Mouse (Mus musculus): ENCODE results near the gene Ifnl3.
"Not testable (repeated sequence)": the region's sequence is repeated elsewhere in the genome, so short reads cannot be mapped to it uniquely, and the experiment has no call there.

Ifnl3 gene

DNA sequence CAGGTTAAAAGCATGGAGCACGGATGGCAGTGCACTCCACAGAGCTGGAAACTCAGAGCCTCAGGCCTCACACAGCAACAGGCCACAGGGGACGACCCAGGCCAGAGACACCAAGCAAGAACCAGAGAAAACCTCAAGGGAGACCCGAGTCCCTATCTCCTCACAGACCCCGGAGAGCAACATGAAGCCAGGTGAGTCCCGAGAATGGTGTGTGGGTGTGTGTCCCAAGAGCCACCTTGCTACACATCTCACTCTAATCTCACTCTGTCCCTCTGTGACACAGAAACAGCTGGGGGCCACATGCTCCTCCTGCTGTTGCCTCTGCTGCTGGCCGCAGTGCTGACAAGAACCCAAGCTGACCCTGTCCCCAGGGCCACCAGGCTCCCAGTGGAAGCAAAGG is at the start of gene Ifnl3:
Gene Ifnl3, plus strand, starts transcription at position 301 of the 400 bp plus-strand sequence.
- not testable (repeated sequence) for DNase-seq (ENCODE audit: extremely low spot score, low read depth, low spot score)

DNA sequence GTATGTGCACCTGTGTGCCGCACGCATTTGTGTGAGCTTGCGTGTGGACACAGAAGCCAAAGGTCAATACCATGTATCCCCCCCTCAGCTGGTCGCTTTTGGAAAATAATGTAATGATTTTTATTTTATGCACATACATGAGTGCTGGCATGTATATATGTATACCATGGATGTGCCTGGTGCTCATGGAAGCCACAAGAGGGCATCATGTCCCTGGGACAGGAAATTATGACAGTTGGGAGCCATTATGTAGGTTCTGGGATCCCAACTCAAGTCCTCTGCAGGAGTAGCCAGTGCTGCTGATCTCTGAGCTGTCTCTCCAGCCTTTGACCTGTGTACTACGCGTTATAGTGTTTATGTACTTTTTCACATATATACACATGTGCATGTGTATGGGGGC is 46.4 kb upstream of the Ifnl3 start:
- no peak for DNase-seq (ENCODE audit: extremely low spot score, low read depth, low spot score)

DNA sequence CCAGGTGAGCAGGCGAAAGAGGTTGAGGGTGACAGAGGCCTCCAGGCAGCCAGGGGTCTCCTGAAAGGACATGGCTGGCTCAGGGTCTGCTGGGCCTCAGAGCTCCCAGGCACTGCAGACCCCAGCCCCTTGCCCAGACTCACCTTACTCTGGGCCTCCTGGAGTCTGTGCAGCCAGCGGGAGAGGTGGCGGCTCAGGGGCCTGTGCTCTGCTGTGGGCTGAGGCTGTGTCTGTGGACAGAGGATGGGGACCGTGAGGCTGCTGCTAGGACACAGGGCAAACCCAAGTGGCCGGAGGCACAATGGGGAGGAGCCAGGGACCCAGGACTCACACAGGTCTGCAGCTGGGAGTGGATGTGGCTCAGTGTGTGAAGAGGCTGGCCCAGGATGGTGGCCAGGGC is 45.3 kb upstream of the Ifnl3 start:
- DNase-seq (ENCODE audit: extremely low spot score, low read depth, low spot score): no peak

DNA sequence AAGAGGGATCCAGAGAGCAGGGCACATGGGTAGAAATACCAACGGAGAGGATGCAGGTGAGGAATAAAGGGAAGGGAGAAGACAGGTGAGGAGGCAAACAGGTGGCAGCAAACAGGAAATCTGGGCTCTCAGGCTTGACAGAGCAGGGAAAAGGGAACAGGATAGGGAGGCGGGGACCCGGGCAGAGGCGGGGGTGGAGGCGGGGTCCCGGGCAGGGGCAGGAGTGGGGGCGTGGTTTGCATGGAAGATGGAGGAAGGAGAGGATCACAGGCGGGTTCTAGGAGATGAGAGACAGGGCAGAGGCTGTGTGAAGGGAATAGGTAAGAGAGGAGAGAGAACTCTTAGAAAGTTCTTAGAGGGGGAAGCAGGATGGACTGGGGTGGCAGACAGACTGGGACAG is 43.8 kb upstream of the Ifnl3 start:
- DNase-seq (ENCODE audit: extremely low spot score, low read depth, low spot score): no peak

DNA sequence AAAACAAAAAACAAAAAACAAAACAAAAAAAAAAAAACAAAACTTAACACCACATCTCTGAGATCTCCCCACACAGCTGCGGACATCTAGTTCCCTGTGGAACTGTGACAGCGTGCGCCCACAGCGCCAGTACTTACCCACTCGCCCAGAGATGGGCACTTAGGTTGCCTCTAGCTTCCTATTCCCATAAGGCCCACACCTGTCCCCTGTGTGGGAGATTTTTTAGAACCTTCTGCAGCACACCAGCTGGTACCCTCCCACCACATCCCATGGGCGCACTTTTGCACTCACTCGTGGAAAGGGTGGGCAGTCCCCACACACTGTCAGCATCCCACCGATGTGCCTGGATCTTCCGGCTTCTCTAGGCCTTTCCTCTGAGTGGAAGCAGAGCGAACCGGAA is 39.8 kb upstream of the Ifnl3 start:
- DNase-seq (ENCODE audit: extremely low spot score, low read depth, low spot score): no peak

DNA sequence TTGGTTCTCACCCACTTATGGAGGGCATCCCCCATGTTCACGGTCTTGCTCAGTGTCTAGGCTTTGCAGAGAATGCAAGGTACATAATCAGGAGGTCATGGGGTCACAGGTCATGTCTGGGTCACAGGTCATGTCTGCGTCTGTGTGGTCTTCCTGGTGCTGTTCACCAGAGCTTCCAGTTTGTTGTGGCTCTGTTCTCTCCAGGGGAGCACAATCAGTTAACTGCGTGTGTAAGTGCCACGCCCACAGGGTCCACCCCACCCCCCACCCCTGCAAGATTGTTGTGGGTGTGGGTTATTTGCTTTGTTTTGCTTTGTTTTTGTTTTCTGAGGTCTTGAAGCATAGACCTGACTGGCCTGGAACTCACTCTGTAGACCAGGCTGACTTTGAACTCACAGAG is 38.4 kb upstream of the Ifnl3 start:
- DNase-seq (ENCODE audit: extremely low spot score, low read depth, low spot score): no peak

DNA sequence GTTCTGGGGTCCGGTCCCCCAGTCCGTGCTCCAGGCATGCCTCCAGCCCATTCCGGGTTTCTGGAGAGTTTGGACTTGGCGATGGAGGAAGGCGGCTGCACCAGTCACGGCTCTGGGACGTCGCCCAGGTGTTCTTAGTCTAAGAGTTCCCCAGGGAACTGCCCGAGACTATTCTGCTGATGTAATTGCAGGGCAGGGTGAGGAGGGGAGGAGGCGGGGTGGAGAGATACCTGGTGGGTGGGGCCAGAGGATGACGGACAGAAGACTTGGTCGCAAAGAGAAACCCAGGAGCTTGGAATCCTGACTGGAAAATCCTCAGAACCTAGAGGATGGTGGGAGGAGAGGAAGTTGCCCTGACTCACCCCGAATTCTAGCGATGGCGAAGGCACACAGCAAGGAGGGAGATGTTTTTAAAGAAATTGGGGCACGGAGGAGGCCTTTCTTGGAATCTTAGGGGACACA is 34.6 kb upstream of the Ifnl3 start:
- DNase-seq (ENCODE audit: extremely low spot score, low read depth, low spot score): no peak

DNA sequence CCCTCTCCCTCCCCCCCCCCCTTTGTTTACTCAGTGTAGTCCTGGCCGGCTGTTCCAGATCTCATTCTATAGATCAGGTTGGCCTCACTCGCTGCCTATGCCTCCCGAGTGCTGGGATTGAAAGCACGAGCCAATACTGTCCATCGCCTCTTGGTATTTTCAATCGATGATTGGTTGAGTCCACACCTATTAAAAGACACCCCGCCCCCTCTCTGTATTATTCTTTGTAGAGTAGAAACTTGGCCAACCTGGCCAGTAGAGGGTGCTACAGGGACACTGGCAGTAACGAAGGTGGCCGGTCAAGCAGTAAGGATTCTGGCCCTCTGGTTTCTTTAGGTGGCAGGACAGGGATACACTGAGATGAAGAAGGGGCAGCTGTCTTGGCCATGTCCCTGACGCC is 32.2 kb upstream of the Ifnl3 start:
- DNase-seq (ENCODE audit: extremely low spot score, low read depth, low spot score): peak; percentile 44

DNA sequence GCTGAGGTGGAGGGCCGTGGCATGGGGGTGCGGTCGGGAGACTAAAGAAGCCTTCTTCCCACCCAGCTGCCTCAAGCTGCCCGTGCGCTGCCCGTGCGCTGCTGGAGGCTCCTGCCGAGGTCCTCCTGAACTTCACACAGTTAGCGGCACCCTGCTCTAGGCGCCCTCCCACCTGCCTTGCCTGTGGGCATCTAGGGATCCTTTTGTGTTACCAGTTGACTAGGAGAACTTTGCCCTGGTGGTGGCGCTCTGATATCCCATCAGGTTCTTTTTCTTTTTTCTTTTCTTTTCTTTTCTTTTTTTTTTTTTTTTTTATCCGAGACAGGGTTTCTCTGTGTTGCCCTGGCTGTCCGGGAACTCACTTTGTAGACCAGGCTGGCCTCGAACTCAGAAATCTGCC is 31.7 kb upstream of the Ifnl3 start:
- DNase-seq (ENCODE audit: extremely low spot score, low read depth, low spot score): no peak

DNA sequence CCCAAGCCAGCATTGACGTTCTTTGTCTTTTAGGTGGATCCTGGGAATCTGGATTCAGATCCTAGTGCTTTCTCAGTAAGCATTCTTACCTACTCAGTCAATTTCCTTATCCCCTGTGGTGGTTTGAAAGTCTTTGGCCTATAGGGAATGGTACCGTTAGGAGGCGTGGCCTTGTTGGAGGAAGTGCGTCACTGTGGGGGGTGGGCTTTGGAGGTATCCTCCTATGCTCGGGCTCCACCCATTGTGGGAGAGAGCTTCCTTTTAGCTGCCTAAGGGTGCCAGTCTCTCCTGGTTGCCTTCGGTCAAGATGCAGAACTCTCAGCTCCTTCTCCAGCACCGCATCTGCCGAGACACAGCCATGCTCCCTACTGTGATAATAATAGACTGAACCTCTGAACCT is 30.3 kb upstream of the Ifnl3 start:
- no peak for DNase-seq (ENCODE audit: extremely low spot score, low read depth, low spot score)

DNA sequence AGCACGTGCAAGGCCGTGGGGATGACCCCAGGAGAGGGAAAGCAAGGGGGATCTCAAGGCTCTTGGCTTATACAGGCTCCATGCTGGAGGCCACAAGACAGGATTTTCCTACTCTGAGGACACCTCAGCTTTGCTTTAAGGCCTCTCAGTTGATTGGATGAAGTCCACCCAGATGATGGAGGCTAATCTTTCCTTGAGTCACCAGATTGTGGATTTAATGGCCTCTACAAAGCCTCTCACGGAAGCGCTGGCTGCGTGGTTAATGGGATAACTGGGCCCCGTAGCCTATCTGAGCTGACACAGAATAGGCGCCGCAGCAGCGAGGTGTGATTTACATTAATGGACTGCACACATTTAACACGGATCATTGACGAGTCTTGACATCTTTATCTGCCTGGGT is 27.2 kb upstream of the Ifnl3 start:
- no peak for DNase-seq (ENCODE audit: extremely low spot score, low read depth, low spot score)

DNA sequence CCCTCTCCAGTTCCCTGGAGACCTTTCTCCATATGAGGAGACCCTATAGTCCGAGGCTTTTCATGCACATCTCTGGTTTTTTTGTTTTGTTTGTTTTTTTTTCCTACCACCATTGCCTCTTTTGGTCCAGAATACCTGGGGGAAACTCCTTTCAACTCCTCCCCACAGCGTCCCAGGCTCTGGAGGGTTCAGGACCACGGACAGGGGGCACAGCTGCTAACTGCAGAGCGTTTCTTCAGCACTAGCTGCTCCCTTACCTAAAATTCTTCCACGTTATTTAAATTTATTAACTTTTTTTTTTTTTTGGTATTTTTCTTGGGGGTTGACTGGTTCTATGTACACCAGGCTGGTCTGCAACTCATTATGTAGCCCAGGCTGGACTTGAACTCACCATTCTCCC is 17.1 kb upstream of the Ifnl3 start:
- no peak for DNase-seq (ENCODE audit: extremely low spot score, low read depth, low spot score)

DNA sequence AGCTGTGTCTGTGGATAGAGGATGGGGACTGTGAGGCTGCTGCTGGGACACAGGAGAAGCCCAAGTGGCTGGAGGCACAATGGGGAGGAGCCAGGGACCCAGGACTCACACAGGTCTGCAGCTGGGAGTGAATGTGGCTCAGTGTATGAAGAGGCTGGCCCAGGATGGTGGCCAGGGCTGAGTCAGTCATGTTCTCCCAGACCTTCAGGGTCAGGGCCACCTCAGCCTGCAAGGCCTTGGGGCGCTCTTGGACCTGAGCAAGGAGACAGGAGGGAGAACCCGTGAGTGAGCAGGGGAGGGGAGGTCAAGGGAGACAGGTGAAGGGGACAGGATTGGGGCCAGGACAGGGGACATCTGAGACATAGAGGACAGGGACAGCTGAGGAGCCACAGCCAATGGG is 13.5 kb upstream of the Ifnl3 start:
- DNase-seq (ENCODE audit: extremely low spot score, low read depth, low spot score): not testable (repeated sequence)

DNA sequence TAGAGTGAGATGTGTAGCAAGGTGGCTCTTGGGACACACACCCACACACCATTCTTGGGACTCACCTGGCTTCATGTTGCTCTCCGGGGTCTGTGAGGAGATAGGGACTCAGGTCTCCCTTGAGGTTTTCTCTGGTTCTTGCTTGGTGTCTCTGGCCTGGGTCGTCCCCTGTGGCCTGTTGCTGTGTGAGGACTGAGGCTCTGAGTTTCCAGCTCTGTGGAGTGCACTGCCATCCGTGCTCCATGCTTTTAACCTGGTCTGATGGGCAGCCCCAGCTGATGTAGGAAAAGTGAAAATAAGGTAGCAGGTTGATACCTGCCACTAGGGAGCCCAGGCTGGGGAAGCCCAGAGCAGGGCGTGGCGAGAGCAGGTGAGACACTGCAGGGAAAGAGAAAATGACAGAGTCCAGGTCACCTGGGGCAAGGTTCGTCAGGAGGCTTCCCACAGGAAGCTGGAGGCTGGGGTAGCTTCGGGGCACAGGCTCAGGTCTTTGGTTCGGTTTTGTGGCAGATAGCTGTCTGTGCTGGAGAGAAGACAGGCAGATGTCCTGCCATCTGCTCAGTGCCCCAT is 12.1 kb upstream of the Ifnl3 start, which contains the start of gene Ifnl2:
Gene Ifnl2, minus strand, starts transcription at position 51 of the 570 bp plus-strand sequence.
- DNase-seq (ENCODE audit: extremely low spot score, low read depth, low spot score): not testable (repeated sequence)

DNA sequence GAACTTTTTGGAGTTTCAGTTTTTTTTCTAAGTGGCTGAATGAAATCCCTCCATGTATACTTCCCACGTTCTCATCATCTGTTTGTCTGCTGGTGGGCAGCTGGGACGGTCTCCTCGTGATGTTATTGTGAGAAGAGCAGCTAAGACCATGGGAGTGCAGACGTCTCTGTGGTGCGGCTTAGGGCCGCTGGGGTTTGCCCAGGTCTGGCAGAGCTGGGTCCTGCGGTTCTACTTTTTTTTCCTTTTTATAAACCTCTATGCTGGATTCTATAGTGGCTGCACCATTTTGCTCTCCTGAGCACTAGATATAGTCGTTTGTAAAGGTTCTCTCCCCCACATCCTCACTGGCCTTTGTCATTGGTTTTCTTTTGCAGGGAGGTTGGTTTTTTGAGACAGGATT is 11.2 kb upstream of the Ifnl3 start:
- DNase-seq (ENCODE audit: extremely low spot score, low read depth, low spot score): no peak

DNA sequence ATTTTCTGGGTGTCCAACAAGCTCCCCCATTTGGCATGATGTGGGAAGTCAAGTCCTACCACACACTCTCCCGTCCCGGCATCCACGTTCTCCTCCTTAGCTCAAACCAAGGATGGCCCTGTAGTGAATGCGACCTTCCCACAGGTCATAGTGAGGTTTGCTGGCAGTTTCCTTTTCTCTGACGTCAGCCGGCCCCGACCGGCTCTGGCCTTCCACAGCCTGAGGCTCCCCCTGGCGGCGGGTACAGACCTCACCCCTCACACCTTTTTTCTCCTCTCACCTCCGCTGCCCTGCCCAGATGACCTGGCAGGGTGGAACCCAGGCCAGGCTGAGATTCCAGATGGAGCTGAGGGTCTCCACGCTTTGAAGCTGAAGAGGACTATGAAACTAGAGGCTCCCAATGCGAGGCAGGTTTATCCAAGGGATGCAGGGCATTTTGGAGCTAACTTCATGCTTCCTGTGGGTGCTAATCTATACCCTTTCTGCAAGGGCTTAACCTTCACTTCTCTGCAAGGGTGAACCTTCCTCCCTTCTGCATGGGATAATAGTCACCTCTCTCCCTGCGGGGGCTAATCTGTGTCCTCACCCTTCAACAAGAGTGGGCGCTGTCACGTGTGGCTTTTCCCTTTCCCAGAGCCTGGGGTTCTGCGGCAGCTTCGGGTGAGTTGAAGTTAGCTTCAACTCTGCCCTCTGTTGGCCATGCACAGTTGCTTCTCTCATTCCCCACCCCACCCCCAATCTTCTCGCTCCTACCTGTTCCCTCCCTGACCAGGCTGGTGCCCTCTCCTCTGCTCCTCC is 5.5 kb downstream of the Ifnl3 start:
- DNase-seq (ENCODE audit: extremely low spot score, low read depth, low spot score): peak; percentile 35

DNA sequence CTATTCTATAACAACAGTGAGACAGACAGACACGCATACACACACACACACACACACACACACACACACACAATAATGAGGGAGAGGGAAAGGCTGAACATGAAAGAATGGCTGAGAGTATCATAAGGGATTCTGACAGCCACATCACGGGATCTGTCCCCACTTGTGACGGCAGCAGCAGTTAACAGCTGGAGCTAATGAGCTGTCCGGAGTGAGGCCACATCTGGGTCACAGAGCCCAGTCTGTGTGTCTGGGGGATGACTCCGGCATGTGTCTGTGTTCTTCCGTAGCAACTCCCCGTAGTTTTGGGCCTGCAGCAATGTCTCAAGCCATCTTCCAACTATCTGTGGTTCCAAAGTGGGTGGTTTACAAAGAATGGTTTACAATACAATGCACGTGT is 9.4 kb downstream of the Ifnl3 start:
- DNase-seq (ENCODE audit: extremely low spot score, low read depth, low spot score): no peak

DNA sequence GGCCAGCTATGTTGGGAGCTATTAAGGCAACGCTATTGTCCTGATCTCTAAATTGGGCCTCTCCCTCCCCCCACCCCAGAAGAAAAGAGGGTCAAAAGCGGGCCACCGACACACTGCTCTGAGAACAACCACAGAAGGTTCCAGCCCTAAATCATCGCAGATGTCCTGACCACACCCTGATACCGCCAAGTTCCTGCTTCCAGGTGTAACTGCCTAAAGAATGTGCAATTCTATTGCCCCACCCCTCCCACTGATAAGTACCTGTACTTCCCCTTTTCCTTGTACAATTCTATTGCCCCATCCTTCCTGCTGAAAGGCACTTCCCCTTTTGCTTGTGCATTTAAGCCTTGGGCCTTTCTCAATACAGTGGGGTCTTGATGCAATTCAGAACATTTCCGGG is 16.2 kb downstream of the Ifnl3 start:
- DNase-seq (ENCODE audit: extremely low spot score, low read depth, low spot score): not testable (repeated sequence)

DNA sequence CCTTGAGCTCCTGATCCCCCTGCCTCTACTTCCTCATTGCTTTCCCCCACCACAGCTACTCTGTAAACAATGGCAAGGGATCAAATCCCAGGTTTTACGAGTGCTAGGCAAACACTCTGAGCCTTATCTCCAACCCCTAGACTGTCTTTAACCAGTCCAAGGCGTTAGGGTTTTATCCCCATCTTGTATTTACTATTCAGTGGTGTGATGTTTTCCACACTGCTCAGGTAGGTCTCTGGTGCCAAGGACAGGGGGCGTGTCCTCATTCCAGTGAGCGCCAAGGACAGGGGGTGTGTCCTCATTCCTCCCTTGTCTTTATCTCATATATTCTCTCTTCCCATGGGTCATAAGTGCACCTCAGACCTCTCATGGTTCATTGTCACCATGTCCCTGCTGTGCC is 17.9 kb downstream of the Ifnl3 start, which contains the start of gene Sycn:
Gene Sycn, plus strand, starts transcription at position 360 of the 400 bp plus-strand sequence.
- no peak for DNase-seq (ENCODE audit: extremely low spot score, low read depth, low spot score)

DNA sequence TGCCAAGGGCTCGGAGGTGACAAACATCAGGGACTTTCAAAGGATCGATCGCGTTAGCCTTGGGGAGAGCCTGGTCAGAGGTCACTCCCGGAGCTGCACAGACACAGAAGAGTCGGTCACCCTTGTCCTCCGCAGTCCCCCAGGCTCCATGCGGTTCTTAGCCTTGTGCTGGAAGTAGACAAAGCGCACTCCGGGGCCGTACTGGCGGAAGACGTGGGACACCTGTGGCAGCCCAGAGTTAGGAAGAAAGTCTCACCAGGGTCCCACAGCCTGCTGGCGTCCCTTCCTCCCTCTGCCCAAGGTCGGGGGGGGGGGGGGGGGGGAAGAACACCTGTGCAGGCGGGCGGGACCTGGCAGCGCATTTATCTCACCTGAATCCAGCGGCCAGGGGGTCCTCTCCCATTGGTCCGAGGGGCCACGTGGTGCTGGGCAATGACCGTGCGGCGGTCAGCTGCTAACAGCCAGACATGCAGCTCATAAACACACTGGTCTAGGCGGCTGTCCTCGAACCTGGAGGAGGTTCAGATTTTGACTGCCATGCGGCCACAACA is 21.5 kb downstream of the Ifnl3 start:
- DNase-seq (ENCODE audit: extremely low spot score, low read depth, low spot score): no peak

DNA sequence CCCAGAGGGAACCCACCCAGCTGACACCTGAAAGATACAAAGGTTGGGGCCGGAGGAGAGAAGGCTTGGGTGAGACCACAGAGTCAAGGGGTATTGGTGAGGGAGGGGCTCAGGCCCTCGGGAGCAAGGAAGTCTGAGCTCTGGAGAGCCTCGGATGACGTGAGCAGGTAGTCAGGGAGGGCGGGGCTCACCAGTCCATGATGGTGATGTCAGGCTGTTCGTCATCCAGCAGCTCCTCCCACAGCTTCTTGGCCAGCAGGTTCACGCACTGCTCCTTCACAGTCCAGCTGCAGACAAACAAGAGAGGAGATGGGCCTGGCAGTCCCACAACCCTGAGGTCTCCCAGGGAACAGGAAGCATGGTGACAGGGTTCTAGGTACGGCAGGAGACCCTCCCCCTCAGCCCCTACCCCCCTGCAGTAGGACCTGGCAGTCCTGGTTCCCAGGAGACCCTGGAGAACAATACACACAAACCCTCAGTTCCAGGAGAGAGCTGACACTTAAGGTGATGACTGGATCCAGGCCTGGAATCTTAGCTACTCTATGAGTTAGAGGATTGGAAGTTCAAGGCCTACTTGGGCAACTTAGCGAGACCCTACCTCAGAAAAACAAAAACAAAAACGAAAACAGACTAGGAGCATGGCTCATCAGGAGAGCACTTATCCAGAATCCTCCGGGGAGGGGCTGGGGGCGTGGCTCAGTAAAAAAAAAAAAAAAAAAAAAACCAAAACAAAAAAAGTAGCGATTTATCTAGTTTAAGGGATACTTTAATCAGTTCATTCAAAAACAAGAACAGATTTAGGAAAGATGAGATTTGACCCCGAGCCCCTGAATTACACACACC is 22.6 kb downstream of the Ifnl3 start:
- no peak for DNase-seq (ENCODE audit: extremely low spot score, low read depth, low spot score)

DNA sequence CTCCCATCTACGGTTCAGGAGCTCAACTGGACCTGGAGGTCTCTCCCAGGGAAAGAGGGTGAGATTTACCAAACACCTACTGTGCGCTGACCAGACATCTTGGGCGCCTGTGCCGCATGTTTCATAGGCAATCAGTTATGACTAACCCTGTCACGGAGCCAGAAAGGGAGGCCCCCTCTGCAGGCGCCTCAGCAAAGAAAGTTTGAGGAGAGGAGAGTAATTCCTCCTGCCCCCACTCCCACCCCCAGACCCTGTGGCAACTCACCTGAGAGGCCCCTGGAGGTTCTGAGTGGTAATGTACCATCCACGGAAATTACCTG is 23.2 kb downstream of the Ifnl3 start:
- DNase-seq (ENCODE audit: extremely low spot score, low read depth, low spot score): no peak

All from hindlimb bud, embryonic 11.5 days (tissue).